Mouse (Mus musculus) myocyte (in vitro differentiated cells): ENCODE measurements at regions not wholly inside any gene's neighbourhood (a gene's known extent, or its start where the extent isn't known, plus 50 kb on each side); places are given as distances from the start of the nearest gene placed in this dataset.

Source experiments
- H3K27me3 ChIP-seq: one replicate; pipeline ENCODE4 v1.6.1; 2011; ENCODE audit not compliant: control insufficient read depth, insufficient read depth, insufficient read length
- H3K36me3 ChIP-seq: one replicate; pipeline ENCODE4 v1.6.1; 2011; ENCODE audit not compliant: control insufficient read depth, insufficient read depth
- H3K4me2 ChIP-seq: one replicate; pipeline ENCODE4 v1.6.1; 2011; ENCODE audit warnings: low read depth, control low read depth
- H3K4me3 ChIP-seq: one replicate; pipeline ENCODE4 v1.5.1; 2011; ENCODE audit warnings: mild to moderate bottlenecking, control low read depth, moderate library complexity
- H3K79me2 ChIP-seq: one replicate; pipeline ENCODE4 v1.6.1; 2011; ENCODE audit not compliant: control insufficient read depth, insufficient read depth
- H3ac ChIP-seq: one replicate; pipeline ENCODE4 v1.6.1; 2011; ENCODE audit not compliant: control insufficient read depth, insufficient read length
- CEBPB ChIP-seq: IDR thresholded peaks from 2 replicates; pipeline ENCODE4 v1.6.1; 2011; ENCODE audit warnings: mild to moderate bottlenecking, moderate library complexity; ENCODE audit not compliant: poor library complexity, insufficient read depth, severe bottlenecking
- E2F4 ChIP-seq: IDR thresholded peaks from one replicate; pipeline ENCODE4 v1.6.1; 2011; ENCODE audit warnings: mild to moderate bottlenecking, control low read depth, moderate library complexity; ENCODE audit not compliant: insufficient read depth
- MAX ChIP-seq: IDR thresholded peaks from one replicate; pipeline ENCODE4 v1.6.1; 2011; ENCODE audit warnings: low read depth, mild to moderate bottlenecking, control low read depth
- MYOD1 ChIP-seq, 3 experiments: IDR thresholded peaks; one replicate each; pipeline ENCODE4 v1.6.1; 2011; ENCODE audit warnings: control low read depth in 2 of 3, low read depth in 2 of 3, mild to moderate bottlenecking in 2 of 3, moderate library complexity in 1 of 3; ENCODE audit not compliant: insufficient read length in 2 of 3, control insufficient read depth in 1 of 3
- MYOG ChIP-seq, 3 experiments: IDR thresholded peaks; one replicate each; pipeline ENCODE4 v1.6.1; 2011; ENCODE audit warnings: control low read depth in 2 of 3, low read depth in 2 of 3, mild to moderate bottlenecking in 2 of 3; ENCODE audit not compliant: insufficient read length in 2 of 3, control insufficient read depth in 1 of 3, insufficient read depth in 1 of 3
- POLR2A ChIP-seq: IDR thresholded peaks from one replicate; pipeline ENCODE4 v1.6.1; 2011; ENCODE audit warnings: low read depth, mild to moderate bottlenecking, control low read depth, moderate library complexity; ENCODE audit not compliant: insufficient read length
- POLR2AphosphoS2 ChIP-seq: IDR thresholded peaks from one replicate; pipeline ENCODE4 v1.6.1; 2011; ENCODE audit warnings: low read depth, control low read depth; ENCODE audit not compliant: insufficient read length
- REST ChIP-seq: IDR thresholded peaks from one replicate; pipeline ENCODE4 v1.6.1; 2011; ENCODE audit warnings: mild to moderate bottlenecking, control low read depth, moderate library complexity; ENCODE audit not compliant: insufficient read depth, insufficient read length
- SRF ChIP-seq: IDR thresholded peaks from one replicate; pipeline ENCODE4 v1.6.1; 2011; ENCODE audit warnings: low read depth; ENCODE audit not compliant: control insufficient read depth, insufficient read length
- TCF12 ChIP-seq: IDR thresholded peaks from one replicate; pipeline ENCODE4 v1.6.1; 2011; ENCODE audit warnings: mild to moderate bottlenecking, control low read depth; ENCODE audit not compliant: poor library complexity, insufficient read depth, severe bottlenecking
- TCF3 ChIP-seq: IDR thresholded peaks from one replicate; pipeline ENCODE4 v1.6.1; 2011; ENCODE audit warnings: low read depth, control low read depth; ENCODE audit not compliant: insufficient read length
- USF1 ChIP-seq: IDR thresholded peaks from one replicate; pipeline ENCODE4 v1.6.1; 2011; ENCODE audit warnings: low read depth, mild to moderate bottlenecking, control low read depth, moderate library complexity

- H3K27me3 ChIP-seq, result no peaks in the 10 kb centered on the region
- no peaks in the 10 kb centered on the region for H3K79me2 ChIP-seq
- no peak overlapping the region for H3K4me2 ChIP-seq
- H3K4me3 ChIP-seq, result no peak overlapping the region
- TF ChIP-seq SRF (no peak), CEBPB (peak; percentile 83; the same call in 1 of the 2 replicates), TCF12 (no peak)
- no peaks in the 10 kb centered on the region for H3K36me3 ChIP-seq
- no peak overlapping the region for H3ac ChIP-seq
Measured at GRCm38 (mm10) chr10:66871673-66872072, 224.3 kb upstream of the Jmjd1c start.

DNA sequence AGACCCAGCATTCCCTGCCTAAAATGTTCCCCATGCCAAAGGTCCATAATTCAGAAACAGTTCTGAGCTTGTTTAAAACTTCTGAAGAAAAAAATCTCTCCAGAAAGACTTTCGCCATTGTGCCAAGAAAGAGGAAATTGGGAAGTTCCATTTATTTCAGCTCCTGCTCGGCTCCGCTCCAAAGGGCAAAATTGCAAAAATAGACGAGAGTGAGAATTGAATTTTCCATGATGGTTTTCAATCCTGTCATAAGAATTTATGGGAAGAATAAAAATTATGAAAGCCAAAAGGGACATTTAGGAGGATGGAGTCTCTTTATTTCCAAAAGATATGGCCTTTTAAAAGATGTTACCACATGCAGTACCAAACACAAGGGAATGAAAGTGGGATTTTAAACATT lies 222.5 kb upstream of the Jmjd1c start:
- Histone ChIP-seq H3ac (no peak overlapping the region), H3K27me3 (no peaks in the 10 kb centered on the region), H3K4me3 (no peak overlapping the region), H3K79me2 (no peaks in the 10 kb centered on the region), H3K4me2 (no peak overlapping the region), H3K36me3 (no peaks in the 10 kb centered on the region)
- TF ChIP-seq E2F4 (no peak), POLR2A (no peak), POLR2AphosphoS2 (no peak), TCF12 (no peak), MYOG (IDR thresholded peaks at IDR 0.05; ENCODE audit: control insufficient read depth in 1 of 3, insufficient read depth in 1 of 3, insufficient read length in 2 of 3, low read depth in 2 of 3) (no peak), USF1 (no peak), TCF3 (no peak), REST (no peak), SRF (no peak), MYOD1 (IDR thresholded peaks at IDR 0.05; ENCODE audit: control insufficient read depth in 1 of 3, insufficient read length in 2 of 3, low read depth in 2 of 3) (no peak), MAX (no peak), CEBPB (no peak)

DNA sequence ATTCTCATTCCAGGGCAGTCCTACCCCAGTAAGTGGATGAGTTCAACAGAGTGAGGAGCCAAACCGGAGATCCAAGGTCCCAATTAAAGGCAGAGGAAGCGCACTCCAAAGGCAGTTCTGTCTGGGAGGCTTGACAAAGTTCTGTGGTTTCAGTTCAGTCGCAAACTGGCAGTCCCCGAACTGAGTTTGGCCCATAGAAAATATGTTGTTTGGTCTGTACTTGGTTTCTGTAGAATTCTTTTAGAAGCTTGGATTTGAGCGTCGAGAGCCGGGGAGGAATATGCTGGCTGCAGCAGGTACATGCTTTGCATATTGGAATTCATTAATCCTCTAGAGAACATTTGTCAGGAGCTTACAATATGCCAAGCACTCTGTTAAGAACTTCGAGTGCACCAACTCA lies 216.9 kb upstream of the Jmjd1c start:
- H3K4me3 ChIP-seq, result no peak overlapping the region
- no peak overlapping the region for H3K4me2 ChIP-seq
- H3K36me3 ChIP-seq, result no peaks in the 10 kb centered on the region
- no peaks in the 10 kb centered on the region for H3K79me2 ChIP-seq
- H3K27me3 ChIP-seq, result no peaks in the 10 kb centered on the region
- H3ac ChIP-seq, result no peak overlapping the region
- TF ChIP-seq MYOD1 (IDR thresholded peaks at IDR 0.05; ENCODE audit: control insufficient read depth in 1 of 3, insufficient read length in 2 of 3, low read depth in 2 of 3) (no peak), REST (no peak), MAX (no peak), MYOG (IDR thresholded peaks at IDR 0.05; ENCODE audit: control insufficient read depth in 1 of 3, insufficient read depth in 1 of 3, insufficient read length in 2 of 3, low read depth in 2 of 3) (no peak), POLR2A (no peak), POLR2AphosphoS2 (no peak), SRF (no peak), TCF3 (no peak), E2F4 (no peak), USF1 (no peak), TCF12 (no peak), CEBPB (no peak)

- TF ChIP-seq REST, result no peak
- TF ChIP-seq E2F4, result no peak
- no peak for TF ChIP-seq SRF
- TF ChIP-seq POLR2A, result no peak
- TF ChIP-seq MYOG (IDR thresholded peaks at IDR 0.05; ENCODE audit: control insufficient read depth in 1 of 3, insufficient read depth in 1 of 3, insufficient read length in 2 of 3, low read depth in 2 of 3), result no peak
- TF ChIP-seq USF1, result no peak
- no peak for TF ChIP-seq MYOD1 (IDR thresholded peaks at IDR 0.05; ENCODE audit: control insufficient read depth in 1 of 3, insufficient read length in 2 of 3, low read depth in 2 of 3)
- TF ChIP-seq MAX, result no peak
- no peak for TF ChIP-seq CEBPB
- TF ChIP-seq TCF3, result no peak
- H3K4me3 ChIP-seq, result no peak overlapping the region
- no peaks in the 10 kb centered on the region for H3K79me2 ChIP-seq
- H3K27me3 ChIP-seq, result no peaks in the 10 kb centered on the region
- no peak overlapping the region for H3K4me2 ChIP-seq
- H3K36me3 ChIP-seq, result no peaks in the 10 kb centered on the region
- no peak overlapping the region for H3ac ChIP-seq
Measured at GRCm38 (mm10) chr10:66882825-66883224, 213.1 kb upstream of the Jmjd1c start.

DNA sequence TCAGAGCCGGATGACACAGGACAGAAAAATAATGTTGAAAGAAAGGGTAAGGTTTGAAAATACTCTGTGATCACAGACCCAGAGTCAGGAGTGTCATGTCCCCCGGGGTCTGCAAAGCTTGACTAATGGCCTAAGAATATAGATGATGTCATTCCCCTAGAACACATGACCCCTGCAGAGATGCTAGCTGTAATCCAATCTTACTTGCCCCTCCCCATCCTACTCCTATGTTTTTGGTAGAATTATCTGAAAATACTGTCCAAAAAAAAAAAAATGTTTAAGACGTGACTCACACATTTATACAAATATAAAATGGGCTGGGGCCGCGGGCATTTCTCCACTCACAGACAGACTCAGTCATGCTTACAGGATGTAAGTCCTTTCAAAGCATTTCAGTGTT lies 210.3 kb upstream of the Jmjd1c start:
- Histone ChIP-seq H3K36me3 (no peaks in the 10 kb centered on the region), H3K4me2 (peak overlapping the region; percentile 16), H3K4me3 (no peak overlapping the region), H3K79me2 (no peaks in the 10 kb centered on the region), H3ac (no peak overlapping the region), H3K27me3 (no peaks in the 10 kb centered on the region)
- TF ChIP-seq E2F4, result no peak
- no peak for TF ChIP-seq MYOG (IDR thresholded peaks at IDR 0.05; ENCODE audit: control insufficient read depth in 1 of 3, insufficient read depth in 1 of 3, insufficient read length in 2 of 3, low read depth in 2 of 3)
- TF ChIP-seq USF1, result peak; percentile 83
- TF ChIP-seq CEBPB, result peak; percentile 3; the same call in 1 of the 2 replicates
